Mouse (Mus musculus) kidney, adult 8-10 months (tissue): Measurements from ENCODE around the gene Gm43517.

Source experiments
- DNase-seq, 2 experiments: peaks; one replicate each; pipeline ENCODE4 v3.0.0; 2022

Gene Gm43517

GRCm38 (mm10) chr12:49386081-49386805, 1.3 kb downstream of the Gm43517 start:
- DNase-seq, result no peak

- no peak for DNase-seq
Observed at GRCm38 (mm10) chr12:49387856-49388598, 3.1 kb downstream of the Gm43517 start.

GRCm38 (mm10) chr12:49389666-49390065, 4.7 kb downstream of the Gm43517 start:
- no peak for DNase-seq

GRCm38 (mm10) chr12:49390257-49390656, 5.3 kb downstream of the Gm43517 start:
- no peak for DNase-seq

GRCm38 (mm10) chr12:49390926-49391304, 5.9 kb downstream of the Gm43517 start:
- no peak for DNase-seq

- peak; percentile 40 to 67 for DNase-seq
Observed at GRCm38 (mm10) chr12:49391305-49392040, 6.5 kb downstream of the Gm43517 start.

GRCm38 (mm10) chr12:49392041-49392390, 7.0 kb downstream of the Gm43517 start:
- DNase-seq, result no peak

GRCm38 (mm10) chr12:49392876-49393275, 7.9 kb downstream of the Gm43517 start:
- DNase-seq, result no peak

GRCm38 (mm10) chr12:49393639-49394038, 8.7 kb downstream of the Gm43517 start:
- DNase-seq, result no peak

GRCm38 (mm10) chr12:49394181-49394580, 9.2 kb downstream of the Gm43517 start:
- DNase-seq, result no peak

GRCm38 (mm10) chr12:49394836-49395235, 9.9 kb downstream of the Gm43517 start:
- no peak for DNase-seq

- no peak for DNase-seq
Observed at GRCm38 (mm10) chr12:49395969-49396368, 11.0 kb downstream of the Gm43517 start.

GRCm38 (mm10) chr12:49396776-49397175, 11.8 kb downstream of the Gm43517 start:
- no peak for DNase-seq

- DNase-seq, result no peak
Observed at GRCm38 (mm10) chr12:49397443-49398162, 12.6 kb downstream of the Gm43517 start.

- no peak for DNase-seq
Observed at GRCm38 (mm10) chr12:49398163-49398540, 13.2 kb downstream of the Gm43517 start.

- DNase-seq, result no peak
Observed at GRCm38 (mm10) chr12:49398636-49399035, 13.7 kb downstream of the Gm43517 start.

- DNase-seq, result no peak
Observed at GRCm38 (mm10) chr12:49399611-49400010, 14.6 kb downstream of the Gm43517 start.

GRCm38 (mm10) chr12:49400036-49400852, 15.3 kb downstream of the Gm43517 start:
- DNase-seq, result no peak

- no peak for DNase-seq
Observed at GRCm38 (mm10) chr12:49400853-49401118, 15.8 kb downstream of the Gm43517 start.

- no peak for DNase-seq
Observed at GRCm38 (mm10) chr12:49401119-49401795, 16.3 kb downstream of the Gm43517 start.

- DNase-seq, result no peak
Observed at GRCm38 (mm10) chr12:49401796-49402130, 16.8 kb downstream of the Gm43517 start.

- no peak for DNase-seq
Observed at GRCm38 (mm10) chr12:49409833-49410232, 24.9 kb downstream of the Gm43517 start.
